Mouse (Mus musculus): ENCODE data around the gene Spag5. TPM values are rescaled to one million over a fixed set of nuclear protein-coding genes. Genes with fewer than 3 reads are reported as not detected.
A peak's percentile ranks its signal among the peaks of the same experiment; 100 is the strongest.

The Spag5 gene
- polyA plus RNA-seq, 1 experiment: 68.8 TPM

DNA sequence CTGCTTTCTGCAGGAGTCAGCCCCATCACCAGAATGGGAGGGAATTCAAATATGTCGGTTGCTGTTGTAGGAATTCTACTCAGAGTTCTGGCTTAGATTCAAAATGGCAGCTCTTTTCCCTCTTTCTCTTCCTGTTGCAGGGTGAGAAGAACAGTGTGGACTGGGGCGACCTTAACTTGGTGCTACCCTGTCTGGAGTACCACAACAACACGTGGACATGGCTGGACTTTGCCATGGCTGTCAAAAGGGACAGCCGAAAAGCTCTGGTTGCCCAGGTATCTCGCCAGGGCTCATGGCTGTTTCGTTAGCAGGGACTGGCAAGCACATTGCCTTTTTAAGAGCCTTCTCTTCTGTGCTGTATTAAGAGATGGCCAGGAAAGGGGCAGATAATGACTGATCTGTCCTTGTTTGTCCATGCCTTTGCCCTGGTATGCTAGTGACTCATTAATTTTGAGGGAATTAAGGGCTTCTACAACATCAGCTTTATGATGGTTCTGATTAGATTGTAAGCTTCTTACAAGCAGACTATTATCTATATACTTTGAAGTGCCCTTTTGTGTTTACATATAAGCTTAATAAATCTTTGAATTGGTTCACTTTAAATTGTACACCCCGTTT lies 12.1 kb upstream of the Spag5 start:
- Histone ChIP-seq H3K4me1 (ENCODE audit: control insufficient read depth, insufficient read depth, low read length) (no peaks in the 10 kb centered on the region), H3K9me3 (replicated peaks; ENCODE audit: control insufficient read depth, insufficient read depth, low read length, poor library complexity, severe bottlenecking) (no peaks in the 10 kb centered on the region), H3K27me3 (ENCODE audit: control insufficient read depth, insufficient read depth, low read length, poor library complexity, severe bottlenecking) (no peaks in the 10 kb centered on the region), H3K4me3 (ENCODE audit: low read depth, low read length) (no peak overlapping the region), H3K27ac (ENCODE audit: insufficient read depth, low read length) (no peak overlapping the region), H3K36me3 (ENCODE audit: control insufficient read depth, insufficient read depth, low read length, poor library complexity, severe bottlenecking) (peaks cover 77% of the 10 kb centered on the region), H3K9ac (ENCODE audit: low read depth, poor library complexity, severe bottlenecking) (no peak overlapping the region)
- TF ChIP-seq EP300 (IDR thresholded peaks at IDR 0.05; ENCODE audit: insufficient read depth, low read depth, low read length) (no peak), POLR2A (IDR thresholded peaks at IDR 0.05; ENCODE audit: insufficient read depth, low read length) (no peak), CTCF (IDR thresholded peaks at IDR 0.05; ENCODE audit: low read depth, low read length) (no peak)

- TF ChIP-seq POLR2A (IDR thresholded peaks at IDR 0.05; ENCODE audit: insufficient read depth, low read length) (no peak), CTCF (IDR thresholded peaks at IDR 0.05; ENCODE audit: low read depth, low read length) (no peak), EP300 (IDR thresholded peaks at IDR 0.05; ENCODE audit: insufficient read depth, low read depth, low read length) (no peak)
- no peaks in the 10 kb centered on the region for H3K4me1 ChIP-seq (ENCODE audit: control insufficient read depth, insufficient read depth, low read length)
- no peaks in the 10 kb centered on the region for H3K9me3 ChIP-seq (replicated peaks; ENCODE audit: control insufficient read depth, insufficient read depth, low read length, poor library complexity, severe bottlenecking)
- H3K9ac ChIP-seq (ENCODE audit: low read depth, poor library complexity, severe bottlenecking): no peak within 1 kb of the TSS
- peaks cover 63% of the 10 kb centered on the region for H3K36me3 ChIP-seq (ENCODE audit: control insufficient read depth, insufficient read depth, low read length, poor library complexity, severe bottlenecking)
- H3K4me3 ChIP-seq (ENCODE audit: low read depth, low read length): no peak within 1 kb of the TSS
- H3K27me3 ChIP-seq (ENCODE audit: control insufficient read depth, insufficient read depth, low read length, poor library complexity, severe bottlenecking): no peaks in the 10 kb centered on the region
- no peak within 1 kb of the TSS for H3K27ac ChIP-seq (ENCODE audit: insufficient read depth, low read length)
Observed at GRCm38 (mm10) chr11:78290654-78291053, 10.7 kb upstream of the Spag5 start, which contains the start of gene BC030499. BC030499 (plus strand) TSS chr11:78290841.

DNA sequence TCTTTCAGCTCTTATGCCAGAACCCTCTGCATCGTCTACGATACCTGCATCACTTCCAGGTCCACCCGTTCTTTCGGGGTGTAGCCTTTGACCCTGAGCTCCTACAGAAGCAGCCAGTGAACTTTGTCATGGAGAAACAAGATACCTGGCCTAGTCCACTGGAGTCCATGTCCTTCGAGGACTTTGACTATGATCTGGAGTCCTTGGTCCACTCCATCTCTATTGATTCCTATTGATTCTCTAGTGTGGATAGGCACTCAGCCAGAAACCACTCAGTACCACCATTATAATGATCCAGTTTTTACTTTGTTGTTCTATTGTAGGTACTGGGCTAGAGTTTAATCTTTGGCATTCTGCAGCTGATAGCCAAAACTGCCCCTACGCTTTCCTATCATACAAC lies 6.7 kb upstream of the Spag5 start:
- TF ChIP-seq CTCF (IDR thresholded peaks at IDR 0.05; ENCODE audit: low read depth, low read length) (no peak), POLR2A (IDR thresholded peaks at IDR 0.05; ENCODE audit: insufficient read depth, low read length) (no peak), EP300 (IDR thresholded peaks at IDR 0.05; ENCODE audit: insufficient read depth, low read depth, low read length) (no peak)
- Histone ChIP-seq H3K9ac (ENCODE audit: low read depth, poor library complexity, severe bottlenecking) (no peak overlapping the region), H3K27me3 (ENCODE audit: control insufficient read depth, insufficient read depth, low read length, poor library complexity, severe bottlenecking) (no peaks in the 10 kb centered on the region), H3K4me3 (ENCODE audit: low read depth, low read length) (no peak overlapping the region), H3K36me3 (ENCODE audit: control insufficient read depth, insufficient read depth, low read length, poor library complexity, severe bottlenecking) (peaks cover 28% of the 10 kb centered on the region), H3K9me3 (replicated peaks; ENCODE audit: control insufficient read depth, insufficient read depth, low read length, poor library complexity, severe bottlenecking) (no peaks in the 10 kb centered on the region), H3K4me1 (ENCODE audit: control insufficient read depth, insufficient read depth, low read length) (no peaks in the 10 kb centered on the region), H3K27ac (ENCODE audit: insufficient read depth, low read length) (no peak overlapping the region)

DNA sequence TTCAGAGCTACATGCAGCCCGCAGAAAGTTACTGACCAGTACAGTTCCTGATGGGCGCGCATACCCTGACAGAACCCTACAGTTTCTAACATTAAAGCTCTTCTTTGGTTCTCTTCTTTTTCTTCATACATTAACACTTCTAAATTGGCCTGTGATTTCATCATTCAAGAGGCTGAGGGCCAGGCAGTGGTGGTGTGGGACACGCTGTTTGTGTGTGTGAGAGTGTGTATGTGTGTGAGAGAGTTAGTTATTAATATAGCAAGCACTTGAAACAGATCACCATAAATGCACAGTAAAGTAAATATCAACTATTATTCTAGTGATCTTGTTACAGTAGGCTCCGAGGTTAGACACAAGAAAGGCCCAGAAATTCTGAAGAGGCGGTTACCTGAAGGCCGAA lies 412 bp upstream of the Spag5 start:
- H3K27ac ChIP-seq (ENCODE audit: insufficient read depth, low read length): 0 out of 2 replicates have a peak overlapping the region, but pooled peaks have one; percentile 10
- H3K36me3 ChIP-seq (ENCODE audit: control insufficient read depth, insufficient read depth, low read length, poor library complexity, severe bottlenecking): peaks cover 28% of the 10 kb centered on the region
- H3K9ac ChIP-seq (ENCODE audit: low read depth, poor library complexity, severe bottlenecking): peak overlapping the region; percentile 90
- no peaks in the 10 kb centered on the region for H3K4me1 ChIP-seq (ENCODE audit: control insufficient read depth, insufficient read depth, low read length)
- H3K4me3 ChIP-seq (ENCODE audit: low read depth, low read length): peak overlapping the region; percentile 91
- TF ChIP-seq EP300 (IDR thresholded peaks at IDR 0.05; ENCODE audit: insufficient read depth, low read depth, low read length): no peak
- no peak for TF ChIP-seq CTCF (IDR thresholded peaks at IDR 0.05; ENCODE audit: low read depth, low read length)
- no peak for TF ChIP-seq POLR2A (IDR thresholded peaks at IDR 0.05; ENCODE audit: insufficient read depth, low read length)
- H3K27me3 ChIP-seq (ENCODE audit: control insufficient read depth, insufficient read depth, low read length, poor library complexity, severe bottlenecking): no peaks in the 10 kb centered on the region
- H3K9me3 ChIP-seq (replicated peaks; ENCODE audit: control insufficient read depth, insufficient read depth, low read length, poor library complexity, severe bottlenecking): no peaks in the 10 kb centered on the region

- no peak overlapping the region for H3K9ac ChIP-seq (ENCODE audit: low read depth, poor library complexity, severe bottlenecking)
- no peak overlapping the region for H3K4me3 ChIP-seq (ENCODE audit: low read depth, low read length)
- H3K9me3 ChIP-seq (replicated peaks; ENCODE audit: control insufficient read depth, insufficient read depth, low read length, poor library complexity, severe bottlenecking): no peaks in the 10 kb centered on the region
- no peak for TF ChIP-seq POLR2A (IDR thresholded peaks at IDR 0.05; ENCODE audit: insufficient read depth, low read length)
- TF ChIP-seq CTCF (IDR thresholded peaks at IDR 0.05; ENCODE audit: low read depth, low read length): no peak
- no peak for TF ChIP-seq EP300 (IDR thresholded peaks at IDR 0.05; ENCODE audit: insufficient read depth, low read depth, low read length)
- H3K4me1 ChIP-seq (ENCODE audit: control insufficient read depth, insufficient read depth, low read length): no peaks in the 10 kb centered on the region
- H3K27ac ChIP-seq (ENCODE audit: insufficient read depth, low read length): no peak overlapping the region
- no peaks in the 10 kb centered on the region for H3K27me3 ChIP-seq (ENCODE audit: control insufficient read depth, insufficient read depth, low read length, poor library complexity, severe bottlenecking)
- peaks cover 51% of the 10 kb centered on the region for H3K36me3 ChIP-seq (ENCODE audit: control insufficient read depth, insufficient read depth, low read length, poor library complexity, severe bottlenecking)
Observed at GRCm38 (mm10) chr11:78305272-78305671, 3.9 kb downstream of the Spag5 start.

DNA sequence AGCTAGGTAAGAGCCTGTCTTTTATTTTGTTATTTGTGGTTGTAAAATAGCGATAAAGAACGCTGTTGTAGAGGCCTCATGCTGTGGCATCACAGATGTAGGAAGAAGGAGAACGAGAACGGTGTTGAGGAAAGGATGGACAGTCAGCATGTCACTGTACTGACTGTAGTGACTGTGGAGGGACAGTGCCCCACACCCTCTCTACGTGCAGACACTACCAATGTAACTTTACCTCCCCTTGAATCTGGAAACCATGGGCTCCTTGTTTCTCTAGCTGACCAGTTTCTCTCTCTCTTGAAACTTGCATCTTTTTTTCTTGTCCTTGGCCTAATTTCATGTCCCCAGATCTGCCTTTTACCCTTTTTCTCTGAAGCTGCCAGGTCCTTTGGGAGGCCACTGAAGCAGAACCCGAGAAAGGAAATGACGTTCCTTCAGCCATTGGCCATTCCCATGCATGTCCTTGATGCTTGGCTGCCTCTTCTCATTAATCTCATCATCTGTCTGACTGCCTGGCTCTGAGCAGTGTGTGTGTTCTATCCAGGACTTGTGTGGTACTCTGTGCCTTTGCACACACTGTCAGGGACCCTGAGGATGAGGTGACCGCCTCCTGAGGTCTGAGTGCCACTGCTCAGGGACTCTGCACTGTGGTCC lies 9.7 kb downstream of the Spag5 start:
- Histone ChIP-seq H3K9ac (ENCODE audit: low read depth, poor library complexity, severe bottlenecking) (no peak overlapping the region), H3K4me3 (ENCODE audit: low read depth, low read length) (no peak overlapping the region), H3K27ac (ENCODE audit: insufficient read depth, low read length) (no peak overlapping the region), H3K36me3 (ENCODE audit: control insufficient read depth, insufficient read depth, low read length, poor library complexity, severe bottlenecking) (peaks cover 60% of the 10 kb centered on the region), H3K27me3 (ENCODE audit: control insufficient read depth, insufficient read depth, low read length, poor library complexity, severe bottlenecking) (no peaks in the 10 kb centered on the region), H3K9me3 (replicated peaks; ENCODE audit: control insufficient read depth, insufficient read depth, low read length, poor library complexity, severe bottlenecking) (no peaks in the 10 kb centered on the region), H3K4me1 (ENCODE audit: control insufficient read depth, insufficient read depth, low read length) (no peaks in the 10 kb centered on the region)
- no peak for TF ChIP-seq POLR2A (IDR thresholded peaks at IDR 0.05; ENCODE audit: insufficient read depth, low read length)

Data from ES-Bruce4 (cell line).